Mouse (Mus musculus) liver, embryonic 11.5 days (tissue): ENCODE results near the gene Adam30. TPM values are rescaled to one million over a fixed set of nuclear protein-coding genes. Genes with fewer than 3 reads are reported as not detected.

ENCODE experiments used
- ATAC-seq: fragments of 200-750 bp; cut with Nextera tagmentation; replicated peaks from 2 replicates; pipeline ENCODE4 v1.8.0; 2017; ENCODE audit warnings: moderate number of reproducible peaks, mild to moderate bottlenecking, moderate TSS enrichment, moderate library complexity; ENCODE audit not compliant: low FRiP score
- DNase-seq: peaks from one replicate; pipeline ENCODE4 v3.0.0-alpha.2; 2017; ENCODE audit warnings: low spot score
- H3K27ac ChIP-seq: fragments of 300-500 bp; sonication (generic); 2 replicates; pipeline ENCODE4 v1.5.1; 2014; ENCODE audit warnings: mild to moderate bottlenecking, low read depth, low read length, control low read depth
- H3K27me3 ChIP-seq: fragments of 300-500 bp; sonication (generic); replicated peaks from 2 replicates; pipeline ENCODE4 v1.6.1; 2014; ENCODE audit warnings: low read length, mixed read lengths; ENCODE audit not compliant: control insufficient read depth, insufficient read depth
- H3K36me3 ChIP-seq: fragments of 300-500 bp; sonication (generic); 2 replicates; pipeline ENCODE4 v1.6.1; 2014; ENCODE audit warnings: mild to moderate bottlenecking, low read length, moderate library complexity, mixed read lengths; ENCODE audit not compliant: control insufficient read depth, insufficient read depth
- H3K4me1 ChIP-seq: fragments of 300-500 bp; sonication (generic); replicated peaks from 2 replicates; pipeline ENCODE4 v1.6.1; 2014; ENCODE audit warnings: low read length, mixed read lengths; ENCODE audit not compliant: control insufficient read depth, insufficient read depth
- H3K4me2 ChIP-seq: fragments of 300-500 bp; sonication (generic); 2 replicates; pipeline ENCODE4 v1.6.1; 2014; ENCODE audit warnings: mild to moderate bottlenecking, control low read depth, moderate library complexity
- H3K4me3 ChIP-seq: fragments of 300-500 bp; sonication (generic); 2 replicates; pipeline ENCODE4 v1.5.1; 2014; ENCODE audit warnings: low read depth, low read length, control low read depth
- H3K9ac ChIP-seq: fragments of 300-500 bp; sonication (generic); 2 replicates; pipeline ENCODE4 v1.6.1; 2014; ENCODE audit warnings: low read depth, low read length, control low read depth
- H3K9me3 ChIP-seq: fragments of 300-500 bp; sonication (generic); 2 replicates; pipeline ENCODE4 v1.6.1; 2016; ENCODE audit warnings: low read length, inconsistent platforms, mixed read lengths; ENCODE audit not compliant: control insufficient read depth
- WGBS: fragments of 180-500 bp; shearing (Covaris S2); extraction: QIAGEN DNeasy Blood & Tissue Kit; methylation state at CpG from one replicate; pipeline ENCODE4 v1.1.7; 2014; 5-methylcytosine and 5-hydroxymethylcytosine counted together
- polyA plus RNA-seq: library from polyadenylated mRNA; unstranded; fragments of >200 nt; fragmentation: Nextera tagmentation; extraction: Ambion mirVana; gene quantifications from 2 replicates; pipeline ENCODE4 v1.2.1, GENCODE M21; 2014

Adam30 gene
- polyA plus RNA-seq, 1 experiment from 2014 or later: not detected

DNA sequence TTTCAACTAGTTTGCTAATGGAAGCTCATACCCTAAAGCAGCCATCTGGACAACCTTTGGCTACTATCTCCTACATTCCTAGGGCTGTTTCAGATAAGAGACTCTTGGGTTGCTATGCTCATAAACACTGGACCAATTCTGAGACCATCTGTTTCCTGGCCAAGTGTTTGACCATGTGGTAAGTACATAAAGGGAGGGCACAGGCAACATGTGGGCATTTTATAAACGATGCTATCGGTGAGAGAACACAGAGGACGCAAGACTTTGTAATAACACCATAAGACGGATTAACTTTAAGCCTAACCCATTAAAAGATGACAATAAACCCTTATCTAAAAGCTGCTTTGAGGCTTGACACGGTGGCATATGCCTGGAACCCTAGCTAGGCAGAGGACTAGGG, 42.9 kb downstream of the Adam30 start:
- Histone ChIP-seq H3K4me2 (no peak overlapping the region), H3K9ac (no peak overlapping the region), H3K27ac (no peak overlapping the region), H3K4me3 (no peak overlapping the region), H3K27me3 (no peaks in the 10 kb centered on the region), H3K36me3 (no peaks in the 10 kb centered on the region), H3K9me3 (no peaks in the 10 kb centered on the region), H3K4me1 (no peaks in the 10 kb centered on the region)
- WGBS: 55% methylated on average over 5 of the region's 5 CpGs
- DNase-seq: no peak
- no peak for ATAC-seq

- Histone ChIP-seq H3K9ac (no peak overlapping the region), H3K9me3 (no peaks in the 10 kb centered on the region), H3K36me3 (no peaks in the 10 kb centered on the region), H3K4me2 (no peak overlapping the region), H3K27me3 (no peaks in the 10 kb centered on the region), H3K27ac (no peak overlapping the region), H3K4me3 (no peak overlapping the region), H3K4me1 (no peaks in the 10 kb centered on the region)
- no peak for DNase-seq
- no peak for ATAC-seq
- WGBS: 43% methylated on average over 3 of the region's 3 CpGs
Measured at GRCm38 (mm10) chr3:98206977-98207376, 46.5 kb downstream of the Adam30 start.

- H3K36me3 ChIP-seq: no peaks in the 10 kb centered on the region
- ATAC-seq (no peak), DNase-seq (no peak)
- no peak overlapping the region for H3K4me2 ChIP-seq
- no peak overlapping the region for H3K4me3 ChIP-seq
- no peaks in the 10 kb centered on the region for H3K4me1 ChIP-seq
- H3K9me3 ChIP-seq: no peaks in the 10 kb centered on the region
- no peak overlapping the region for H3K9ac ChIP-seq
- H3K27me3 ChIP-seq: no peaks in the 10 kb centered on the region
- H3K27ac ChIP-seq: no peak overlapping the region
- WGBS: 74% methylated on average over 4 of the region's 4 CpGs
Measured at GRCm38 (mm10) chr3:98209161-98209560, 48.7 kb downstream of the Adam30 start.

GRCm38 (mm10) chr3:98210860-98211259, 50.4 kb downstream of the Adam30 start:
- Histone ChIP-seq H3K27ac (no peak overlapping the region), H3K4me3 (no peak overlapping the region), H3K4me2 (no peak overlapping the region), H3K9me3 (no peaks in the 10 kb centered on the region), H3K9ac (no peak overlapping the region), H3K36me3 (no peaks in the 10 kb centered on the region), H3K4me1 (no peaks in the 10 kb centered on the region), H3K27me3 (no peaks in the 10 kb centered on the region)
- DNase-seq: no peak
- 68% methylated on average over 10 of the region's 10 CpGs for WGBS
- ATAC-seq: no peak

DNA sequence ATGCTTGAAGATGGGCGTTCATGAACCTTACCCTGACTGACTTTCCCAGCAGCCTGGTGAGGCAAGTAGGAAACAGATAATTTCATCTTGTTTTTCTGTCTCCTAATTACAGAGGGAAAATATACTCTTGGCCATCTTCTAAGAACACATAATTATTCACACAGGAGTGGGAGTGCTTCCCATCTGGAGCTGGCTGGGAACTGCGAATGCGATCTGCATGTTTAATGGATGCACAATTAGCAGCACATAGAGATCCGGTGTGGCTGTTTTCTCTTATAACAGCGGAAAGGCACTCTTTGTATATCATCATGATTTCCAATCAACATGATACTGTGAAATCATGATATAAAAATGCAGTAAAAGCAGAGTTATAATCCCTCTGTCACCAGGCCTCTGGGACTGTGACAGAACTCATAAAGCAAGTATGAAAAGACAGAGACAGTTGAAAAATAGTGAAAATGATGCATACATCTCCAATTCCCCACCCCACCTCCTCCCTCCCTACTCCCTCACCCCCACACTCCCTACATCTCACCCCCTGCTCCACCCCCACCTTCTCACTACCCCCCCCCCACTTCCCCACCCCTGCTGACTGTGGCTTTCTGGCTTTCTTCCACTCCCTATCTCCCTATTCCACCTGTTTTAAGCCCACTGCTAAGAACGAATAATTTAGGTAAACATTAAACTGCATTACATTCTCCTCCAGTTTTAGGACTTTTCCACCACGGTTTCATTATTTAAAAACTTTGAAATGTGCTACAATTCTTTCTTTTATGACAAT, 51.1 kb downstream of the Adam30 start:
- Histone ChIP-seq H3K4me2 (no peak overlapping the region), H3K27ac (no peak overlapping the region), H3K4me1 (no peaks in the 10 kb centered on the region), H3K9ac (no peak overlapping the region), H3K36me3 (no peaks in the 10 kb centered on the region), H3K27me3 (no peaks in the 10 kb centered on the region), H3K4me3 (no peak overlapping the region), H3K9me3 (no peaks in the 10 kb centered on the region)
- WGBS: 68% methylated on average over 7 of the region's 7 CpGs
- DNase-seq (no peak), ATAC-seq (no peak)

Other genes starting within 250 kb of the Adam30 start
- gene Notch2, start 147.1 kb upstream of the Adam30 start, polyA plus RNA-seq: 17.2 and 18.4 TPM in 2 replicates
- gene Reg4, start 61.5 kb downstream of the Adam30 start, polyA plus RNA-seq: 0.16 TPM in 1 of 2 replicates, not detected in the other
- 29.9 and 32.9 TPM in 2 replicates for gene Hmgcs2, start 119.8 kb downstream of the Adam30 start, polyA plus RNA-seq
- 554 and 596 TPM in 2 replicates for gene Phgdh, start 179.4 kb downstream of the Adam30 start, polyA plus RNA-seq
- 4.8 and 5.7 TPM in 2 replicates for gene Zfp697, start 221.8 kb downstream of the Adam30 start, polyA plus RNA-seq